Mouse (Mus musculus): ENCODE measurements around the gene Fam192a.

- no peak for TF ChIP-seq EP300 (IDR thresholded peaks at IDR 0.05; ENCODE audit: low read length)
- no peak for TF ChIP-seq MYC (IDR thresholded peaks at IDR 0.05; ENCODE audit: low read depth, low read length)
- no peak for TF ChIP-seq TCF12 (IDR thresholded peaks at IDR 0.05; ENCODE audit: low read depth, low read length)
- no peak for TF ChIP-seq UBTF (IDR thresholded peaks at IDR 0.05; ENCODE audit: low read depth, low read length)
- TF ChIP-seq POLR2A (IDR thresholded peaks at IDR 0.05; ENCODE audit: low read depth, low read length) = no peak
- TF ChIP-seq ETS1 (conservative IDR thresholded peaks at IDR 0.05; ENCODE audit: low read depth, low read length) = no peak
- TF ChIP-seq MAFK (IDR thresholded peaks at IDR 0.05; ENCODE audit: insufficient replicate concordance, low read length) = no peak
- no peak for TF ChIP-seq SIN3A (IDR thresholded peaks at IDR 0.05; ENCODE audit: low read length)
- TF ChIP-seq ZKSCAN1 (IDR thresholded peaks at IDR 0.05; ENCODE audit: borderline replicate concordance, low read depth, low read length) = no peak
- no peak for TF ChIP-seq CTCF (conservative IDR thresholded peaks at IDR 0.05 in 1 of 2, IDR thresholded peaks at IDR 0.05 in 1 of 2; ENCODE audit: low read depth in 2 of 2, low read length in 2 of 2)
- TF ChIP-seq HCFC1 (IDR thresholded peaks at IDR 0.05; ENCODE audit: low read depth, low read length) = no peak
- TF ChIP-seq MAZ (IDR thresholded peaks at IDR 0.05; ENCODE audit: low read depth, low read length) = no peak
- no peak for TF ChIP-seq ZC3H11A (IDR thresholded peaks at IDR 0.05; ENCODE audit: low read depth, low read length)
- no peak for TF ChIP-seq E2F4 (IDR thresholded peaks at IDR 0.05; ENCODE audit: insufficient replicate concordance, low read depth, low read length)
These were observed 47.7 kb upstream of the Fam192a start for GRCm38 (mm10) chr8:94649496-94649895.

All from CH12.LX (cell line).